Mouse (Mus musculus): ENCODE measurements around the gene Pfkp. TPM values are rescaled to one million over a fixed set of nuclear protein-coding genes. Genes with fewer than 3 reads are reported as not detected.

Gene Pfkp
- 21.4 and 25.0 TPM in 2 replicates for polyA plus RNA-seq (2012)

DNA sequence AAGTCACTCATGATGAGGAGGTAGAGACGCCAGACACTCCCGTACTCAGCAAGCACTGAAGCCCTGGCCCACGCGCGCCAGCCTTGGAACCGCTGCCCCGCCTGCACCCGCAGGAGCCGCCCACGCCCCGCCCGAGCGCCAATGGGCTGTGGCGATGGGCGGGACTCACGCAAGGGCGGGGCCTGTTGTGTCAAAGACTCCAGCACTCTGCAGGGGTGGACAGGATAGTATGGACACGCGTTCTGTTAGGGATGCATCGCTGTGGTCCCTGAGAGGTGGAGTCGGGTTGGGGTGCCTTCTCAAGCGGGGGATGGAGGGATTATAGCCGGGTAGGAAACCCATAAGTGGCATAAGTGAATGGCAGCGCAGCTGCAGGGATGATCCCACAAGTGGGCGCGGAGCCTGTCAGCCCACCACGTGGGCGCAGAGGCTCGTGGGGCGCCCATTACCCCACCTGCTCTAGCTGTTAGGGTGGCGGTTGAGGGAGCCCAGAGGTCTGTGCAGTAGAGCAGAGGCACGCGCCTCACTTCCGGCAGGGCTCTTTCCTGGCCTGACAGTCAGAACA lies at the start of gene Pfkp:
Gene Pfkp, minus strand, starts transcription at position 109 of the 565 bp plus-strand sequence.

Other genes with a start within 250 kb of the Pfkp start
- gene Pitrm1, start 100.6 kb downstream of the Pfkp start, polyA plus RNA-seq (2012), result 18.0 and 23.1 TPM in 2 replicates